Mouse (Mus musculus) CD4-positive, CD25-positive, alpha-beta regulatory T cell, adult 9 weeks (primary cell): ENCODE measurements around the gene Gria4. TPM values are rescaled to one million over a fixed set of nuclear protein-coding genes. Genes with fewer than 3 reads are reported as not detected.

Experiments
- polyA plus RNA-seq: library from polyadenylated mRNA; unstranded; fragments of 100-300 nt; shearing (Covaris generic); gene quantifications from one replicate; pipeline ENCODE4 v1.2.1, GENCODE M21; 2017

Gria4 gene
- polyA plus RNA-seq, result not detected

GRCm38 (mm10) chr9:4795544-4796288 is at the start of gene Gria4:
Gria4 (minus strand) TSS chr9:4796234.

GRCm38 (mm10) chr9:4375828-4376639 is 420.0 kb downstream of the Gria4 start, which contains the start of gene Msantd4:
Msantd4 (plus strand) TSS chr9:4376562.

